Mouse (Mus musculus): ENCODE data around the gene Rpl11. TPM values are rescaled to one million over a fixed set of nuclear protein-coding genes. Genes with fewer than 3 reads are reported as not detected.

Rpl11 gene
- polyA plus RNA-seq, 1 experiment from 2014 or later = 527 TPM

GRCm38 (mm10) chr4:136043784-136044400 is 9.3 kb downstream of the Rpl11 start:
- Histone ChIP-seq H3K9ac (ENCODE audit: low read depth, low read length) (no peak overlapping the region), H3K4me1 (ENCODE audit: control insufficient read depth, insufficient read depth, low read length) (no peaks in the 10 kb centered on the region), H3K4me3 (ENCODE audit: low read length) (no peak overlapping the region), H3K27ac (ENCODE audit: low read depth, low read length) (no peak overlapping the region), H3K36me3 (ENCODE audit: control insufficient read depth, insufficient read depth, low read length) (peaks cover 38% of the 10 kb centered on the region), H3K4me2 (replicated peaks; ENCODE audit: low read depth, low read length) (no peak overlapping the region), H3K27me3 (ENCODE audit: control insufficient read depth, insufficient read depth, low read length) (no peaks in the 10 kb centered on the region), H3K9me3 (ENCODE audit: control insufficient read depth, low read length) (no peaks in the 10 kb centered on the region)
- WGBS = 86% methylated on average over 6 of the region's 6 CpGs
- no peak for ATAC-seq (ENCODE audit: low FRiP score, low TSS enrichment)

GRCm38 (mm10) chr4:136035078-136035477 is 18.1 kb downstream of the Rpl11 start:
- no peaks in the 10 kb centered on the region for H3K9me3 ChIP-seq (ENCODE audit: control insufficient read depth, low read length)
- WGBS = 74% methylated on average over 4 of the region's 4 CpGs
- no peak overlapping the region for H3K27ac ChIP-seq (ENCODE audit: low read depth, low read length)
- H3K4me3 ChIP-seq (ENCODE audit: low read length) = no peak overlapping the region
- no peak for ATAC-seq (ENCODE audit: low FRiP score, low TSS enrichment)
- no peak overlapping the region for H3K9ac ChIP-seq (ENCODE audit: low read depth, low read length)
- H3K4me2 ChIP-seq (replicated peaks; ENCODE audit: low read depth, low read length) = no peak overlapping the region
- H3K4me1 ChIP-seq (ENCODE audit: control insufficient read depth, insufficient read depth, low read length) = no peaks in the 10 kb centered on the region
- H3K36me3 ChIP-seq (ENCODE audit: control insufficient read depth, insufficient read depth, low read length) = no peaks in the 10 kb centered on the region
- H3K27me3 ChIP-seq (ENCODE audit: control insufficient read depth, insufficient read depth, low read length) = no peaks in the 10 kb centered on the region

- WGBS = 50% methylated on average over 1 of the region's 1 CpGs
- H3K4me1 ChIP-seq (ENCODE audit: control insufficient read depth, insufficient read depth, low read length) = 0 out of 2 replicates have a peak, but pooled peaks cover 2% of the 10 kb centered on the region
- no peaks in the 10 kb centered on the region for H3K36me3 ChIP-seq (ENCODE audit: control insufficient read depth, insufficient read depth, low read length)
- H3K4me2 ChIP-seq (replicated peaks; ENCODE audit: low read depth, low read length) = no peak overlapping the region
- no peak overlapping the region for H3K4me3 ChIP-seq (ENCODE audit: low read length)
- no peaks in the 10 kb centered on the region for H3K9me3 ChIP-seq (ENCODE audit: control insufficient read depth, low read length)
- H3K27ac ChIP-seq (ENCODE audit: low read depth, low read length) = no peak overlapping the region
- H3K9ac ChIP-seq (ENCODE audit: low read depth, low read length) = no peak overlapping the region
- no peaks in the 10 kb centered on the region for H3K27me3 ChIP-seq (ENCODE audit: control insufficient read depth, insufficient read depth, low read length)
- ATAC-seq (ENCODE audit: low FRiP score, low TSS enrichment) = no peak
These were observed 20.0 kb downstream of the Rpl11 start for GRCm38 (mm10) chr4:136033231-136033630.

GRCm38 (mm10) chr4:136030968-136031909 is 22.0 kb downstream of the Rpl11 start:
- H3K36me3 ChIP-seq (ENCODE audit: control insufficient read depth, insufficient read depth, low read length) = no peaks in the 10 kb centered on the region
- H3K4me3 ChIP-seq (ENCODE audit: low read length) = no peak overlapping the region
- H3K9ac ChIP-seq (ENCODE audit: low read depth, low read length) = no peak overlapping the region; the same call in 1 of the 2 replicates
- H3K27ac ChIP-seq (ENCODE audit: low read depth, low read length) = peak overlapping the region; percentile 24; the same call in 1 of the 2 replicates
- H3K4me2 ChIP-seq (replicated peaks; ENCODE audit: low read depth, low read length) = no peak overlapping the region
- H3K4me1 ChIP-seq (ENCODE audit: control insufficient read depth, insufficient read depth, low read length) = peaks cover 8% of the 10 kb centered on the region; the same call in 1 of the 2 replicates
- H3K9me3 ChIP-seq (ENCODE audit: control insufficient read depth, low read length) = no peaks in the 10 kb centered on the region
- H3K27me3 ChIP-seq (ENCODE audit: control insufficient read depth, insufficient read depth, low read length) = no peaks in the 10 kb centered on the region
- WGBS = 7% methylated on average over 8 of the region's 8 CpGs
- ATAC-seq (ENCODE audit: low FRiP score, low TSS enrichment) = no peak

GRCm38 (mm10) chr4:136028689-136029088 is 24.5 kb downstream of the Rpl11 start:
- ATAC-seq (ENCODE audit: low FRiP score, low TSS enrichment) = no peak
- no peak overlapping the region for H3K27ac ChIP-seq (ENCODE audit: low read depth, low read length)
- peaks cover 8% of the 10 kb centered on the region; the same call in 1 of the 2 replicates for H3K4me1 ChIP-seq (ENCODE audit: control insufficient read depth, insufficient read depth, low read length)
- no peaks in the 10 kb centered on the region for H3K9me3 ChIP-seq (ENCODE audit: control insufficient read depth, low read length)
- 71% methylated on average over 5 of the region's 5 CpGs for WGBS
- no peak overlapping the region for H3K4me2 ChIP-seq (replicated peaks; ENCODE audit: low read depth, low read length)
- no peaks in the 10 kb centered on the region for H3K27me3 ChIP-seq (ENCODE audit: control insufficient read depth, insufficient read depth, low read length)
- no peak overlapping the region for H3K9ac ChIP-seq (ENCODE audit: low read depth, low read length)
- no peak overlapping the region for H3K4me3 ChIP-seq (ENCODE audit: low read length)
- H3K36me3 ChIP-seq (ENCODE audit: control insufficient read depth, insufficient read depth, low read length) = no peaks in the 10 kb centered on the region

- no peak overlapping the region for H3K4me3 ChIP-seq (ENCODE audit: low read length)
- H3K9me3 ChIP-seq (ENCODE audit: control insufficient read depth, low read length) = no peaks in the 10 kb centered on the region
- no peak for ATAC-seq (ENCODE audit: low FRiP score, low TSS enrichment)
- WGBS = 82% methylated on average over 19 of the region's 19 CpGs
- no peaks in the 10 kb centered on the region for H3K27me3 ChIP-seq (ENCODE audit: control insufficient read depth, insufficient read depth, low read length)
- peaks cover 8% of the 10 kb centered on the region; the same call in 1 of the 2 replicates for H3K4me1 ChIP-seq (ENCODE audit: control insufficient read depth, insufficient read depth, low read length)
- no peak overlapping the region for H3K9ac ChIP-seq (ENCODE audit: low read depth, low read length)
- H3K27ac ChIP-seq (ENCODE audit: low read depth, low read length) = no peak overlapping the region; the same call in 1 of the 2 replicates
- H3K4me2 ChIP-seq (replicated peaks; ENCODE audit: low read depth, low read length) = no peak overlapping the region
- H3K36me3 ChIP-seq (ENCODE audit: control insufficient read depth, insufficient read depth, low read length) = no peaks in the 10 kb centered on the region
These were observed 25.1 kb downstream of the Rpl11 start for GRCm38 (mm10) chr4:136028132-136028564.

- no peak overlapping the region for H3K9ac ChIP-seq (ENCODE audit: low read depth, low read length)
- 0 out of 2 replicates have a peak, but pooled peaks have one; percentile 52 for ATAC-seq (ENCODE audit: low FRiP score, low TSS enrichment)
- no peak overlapping the region for H3K27ac ChIP-seq (ENCODE audit: low read depth, low read length)
- H3K27me3 ChIP-seq (ENCODE audit: control insufficient read depth, insufficient read depth, low read length) = no peaks in the 10 kb centered on the region
- 38% methylated on average over 8 of the region's 8 CpGs for WGBS
- no peaks in the 10 kb centered on the region for H3K36me3 ChIP-seq (ENCODE audit: control insufficient read depth, insufficient read depth, low read length)
- no peak overlapping the region for H3K4me3 ChIP-seq (ENCODE audit: low read length)
- no peak overlapping the region for H3K4me2 ChIP-seq (replicated peaks; ENCODE audit: low read depth, low read length)
- peaks cover 8% of the 10 kb centered on the region; the same call in 1 of the 2 replicates for H3K4me1 ChIP-seq (ENCODE audit: control insufficient read depth, insufficient read depth, low read length)
- H3K9me3 ChIP-seq (ENCODE audit: control insufficient read depth, low read length) = no peaks in the 10 kb centered on the region
These were observed 25.7 kb downstream of the Rpl11 start for GRCm38 (mm10) chr4:136027416-136028131.

GRCm38 (mm10) chr4:136025350-136025749 is 27.9 kb downstream of the Rpl11 start:
- H3K4me2 ChIP-seq (replicated peaks; ENCODE audit: low read depth, low read length) = no peak overlapping the region
- H3K27ac ChIP-seq (ENCODE audit: low read depth, low read length) = no peak overlapping the region
- ATAC-seq (ENCODE audit: low FRiP score, low TSS enrichment) = no peak
- H3K27me3 ChIP-seq (ENCODE audit: control insufficient read depth, insufficient read depth, low read length) = no peaks in the 10 kb centered on the region
- H3K9me3 ChIP-seq (ENCODE audit: control insufficient read depth, low read length) = no peaks in the 10 kb centered on the region
- no peaks in the 10 kb centered on the region for H3K36me3 ChIP-seq (ENCODE audit: control insufficient read depth, insufficient read depth, low read length)
- peaks cover 12% of the 10 kb centered on the region for H3K4me1 ChIP-seq (ENCODE audit: control insufficient read depth, insufficient read depth, low read length)
- no peak overlapping the region for H3K9ac ChIP-seq (ENCODE audit: low read depth, low read length)
- H3K4me3 ChIP-seq (ENCODE audit: low read length) = no peak overlapping the region
- 93% methylated on average over 1 of the region's 1 CpGs for WGBS
